Mouse (Mus musculus) kidney, adult 2 months (tissue): ENCODE measurements around the gene Il10rb.

Experiments used
- CTCF ChIP-seq: fragments of 200-500 bp; conservative IDR thresholded peaks from 2 replicates; pipeline ENCODE4 v1.5.1; 2011; ENCODE audit warnings: low read depth, mild to moderate bottlenecking, control low read depth, low read length, moderate library complexity, mixed read lengths; ENCODE audit not compliant: insufficient read depth, insufficient read length
- POLR2A ChIP-seq: fragments of 200-500 bp; IDR thresholded peaks from one replicate; pipeline ENCODE4 v1.6.1; 2011; ENCODE audit warnings: low read depth, low read length, control low read depth

DNA sequence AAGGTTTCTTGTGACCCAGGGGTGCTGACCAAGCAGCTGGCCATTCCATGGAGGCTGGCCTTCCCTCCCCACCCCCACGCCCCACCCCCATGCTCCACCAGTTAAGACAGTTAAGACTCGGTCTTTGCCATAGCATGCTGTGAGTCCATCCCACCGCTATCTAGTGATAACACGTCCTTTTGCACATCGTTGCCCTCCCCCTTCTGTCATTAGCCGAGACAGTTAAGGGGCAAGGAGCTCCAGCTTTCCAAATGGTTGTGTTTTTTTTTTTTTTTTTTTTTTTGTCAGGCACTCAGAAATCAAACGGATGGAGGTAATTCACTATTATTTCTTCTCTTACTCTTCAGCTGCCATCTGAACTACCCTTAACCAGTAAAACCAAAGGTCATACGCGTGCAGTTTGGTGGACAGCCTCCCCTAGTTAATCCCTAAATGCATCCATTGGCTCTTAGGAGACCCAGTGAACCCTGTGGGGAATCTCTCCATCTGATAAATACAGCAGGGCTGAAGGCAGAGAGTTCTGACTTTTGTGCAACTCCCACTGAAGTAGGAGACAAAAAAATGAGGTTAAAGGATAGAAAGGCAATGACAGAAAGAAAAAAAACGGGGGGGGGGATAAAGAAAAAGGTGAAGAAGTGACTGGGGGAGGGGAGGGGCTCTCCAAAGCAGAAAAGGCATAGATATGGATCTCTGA, 9.0 kb upstream of the Il10rb start:
- TF ChIP-seq POLR2A (no peak), CTCF (no peak)
